Mouse (Mus musculus): ENCODE results near the gene Cacng5. TPM values are rescaled to one million over a fixed set of nuclear protein-coding genes. Genes with fewer than 3 reads are reported as not detected.

The Cacng5 gene
- 1.0 and 1.3 TPM in 2 replicates for polyA plus RNA-seq (2014; fragmentation: Nextera tagmentation; extraction: Ambion mirVana)

- WGBS, result 5% methylated on average over 36 of the region's 36 CpGs
- H3K4me2 ChIP-seq, result peak within 1 kb of the TSS; percentile 52
- H3K9ac ChIP-seq (ENCODE audit: low read length), result peak within 1 kb of the TSS; percentile 45
- H3K9me3 ChIP-seq (ENCODE audit: control insufficient read depth, low read length), result no peaks in the 10 kb centered on the region
- H3K4me1 ChIP-seq (ENCODE audit: control insufficient read depth, insufficient read depth, low read length), result peaks cover 5% of the 10 kb centered on the region
- no peaks in the 10 kb centered on the region for H3K36me3 ChIP-seq (ENCODE audit: control insufficient read depth, insufficient read depth, low read length)
- no peak within 1 kb of the TSS for H3K27ac ChIP-seq (ENCODE audit: low read depth, low read length)
- peak; percentile 91 for ATAC-seq (ENCODE audit: low FRiP score)
- peak within 1 kb of the TSS; percentile 35 for H3K4me3 ChIP-seq (ENCODE audit: low read depth, low read length)
- peak; percentile 95 for DNase-seq (ENCODE audit: low spot score, missing footprints)
- peaks cover 9% of the 10 kb centered on the region for H3K27me3 ChIP-seq (ENCODE audit: control insufficient read depth, insufficient read depth, low read length)
Observed at GRCm38 (mm10) chr11:107914634-107915226, at the start of gene Cacng5. TSS of gene Cacng5 (minus strand) at chr11:107915055.

GRCm38 (mm10) chr11:107957566-107958350, 42.9 kb upstream of the Cacng5 start:
- WGBS, result 88% methylated on average over 13 of the region's 13 CpGs
- Histone ChIP-seq H3K27me3 (ENCODE audit: control insufficient read depth, insufficient read depth, low read length) (no peaks in the 10 kb centered on the region), H3K4me3 (ENCODE audit: low read depth, low read length) (no peak overlapping the region), H3K9me3 (ENCODE audit: control insufficient read depth, low read length) (no peaks in the 10 kb centered on the region), H3K4me1 (ENCODE audit: control insufficient read depth, insufficient read depth, low read length) (no peaks in the 10 kb centered on the region), H3K36me3 (ENCODE audit: control insufficient read depth, insufficient read depth, low read length) (no peaks in the 10 kb centered on the region), H3K9ac (ENCODE audit: low read length) (no peak overlapping the region), H3K27ac (ENCODE audit: low read depth, low read length) (no peak overlapping the region), H3K4me2 (no peak overlapping the region)
- no peak for DNase-seq (ENCODE audit: low spot score, missing footprints)
- ATAC-seq (ENCODE audit: low FRiP score), result no peak

GRCm38 (mm10) chr11:107955191-107956062, 40.6 kb upstream of the Cacng5 start:
- Histone ChIP-seq H3K4me3 (ENCODE audit: low read depth, low read length) (no peak overlapping the region), H3K4me2 (no peak overlapping the region), H3K9me3 (ENCODE audit: control insufficient read depth, low read length) (no peaks in the 10 kb centered on the region), H3K36me3 (ENCODE audit: control insufficient read depth, insufficient read depth, low read length) (no peaks in the 10 kb centered on the region), H3K9ac (ENCODE audit: low read length) (no peak overlapping the region), H3K27ac (ENCODE audit: low read depth, low read length) (no peak overlapping the region), H3K4me1 (ENCODE audit: control insufficient read depth, insufficient read depth, low read length) (no peaks in the 10 kb centered on the region), H3K27me3 (ENCODE audit: control insufficient read depth, insufficient read depth, low read length) (no peaks in the 10 kb centered on the region)
- DNase-seq (ENCODE audit: low spot score, missing footprints), result no peak
- no peak for ATAC-seq (ENCODE audit: low FRiP score)
- WGBS, result 85% methylated on average over 10 of the region's 10 CpGs

GRCm38 (mm10) chr11:107951431-107951830, 36.6 kb upstream of the Cacng5 start:
- Histone ChIP-seq H3K27ac (ENCODE audit: low read depth, low read length) (no peak overlapping the region), H3K27me3 (ENCODE audit: control insufficient read depth, insufficient read depth, low read length) (no peaks in the 10 kb centered on the region), H3K9ac (ENCODE audit: low read length) (no peak overlapping the region), H3K4me3 (ENCODE audit: low read depth, low read length) (no peak overlapping the region), H3K4me1 (ENCODE audit: control insufficient read depth, insufficient read depth, low read length) (no peaks in the 10 kb centered on the region), H3K36me3 (ENCODE audit: control insufficient read depth, insufficient read depth, low read length) (no peaks in the 10 kb centered on the region), H3K9me3 (ENCODE audit: control insufficient read depth, low read length) (no peaks in the 10 kb centered on the region), H3K4me2 (no peak overlapping the region)
- DNase-seq (ENCODE audit: low spot score, missing footprints) (no peak), ATAC-seq (ENCODE audit: low FRiP score) (no peak)
- WGBS, result 95% methylated on average over 11 of the region's 11 CpGs

- H3K4me3 ChIP-seq (ENCODE audit: low read depth, low read length), result no peak overlapping the region
- H3K4me1 ChIP-seq (ENCODE audit: control insufficient read depth, insufficient read depth, low read length), result no peaks in the 10 kb centered on the region
- no peak overlapping the region for H3K9ac ChIP-seq (ENCODE audit: low read length)
- WGBS, result 95% methylated on average over 4 of the region's 4 CpGs
- H3K27me3 ChIP-seq (ENCODE audit: control insufficient read depth, insufficient read depth, low read length), result no peaks in the 10 kb centered on the region
- no peak for DNase-seq (ENCODE audit: low spot score, missing footprints)
- H3K9me3 ChIP-seq (ENCODE audit: control insufficient read depth, low read length), result no peaks in the 10 kb centered on the region
- ATAC-seq (ENCODE audit: low FRiP score), result no peak
- no peak overlapping the region for H3K4me2 ChIP-seq
- no peaks in the 10 kb centered on the region for H3K36me3 ChIP-seq (ENCODE audit: control insufficient read depth, insufficient read depth, low read length)
- no peak overlapping the region for H3K27ac ChIP-seq (ENCODE audit: low read depth, low read length)
Observed at GRCm38 (mm10) chr11:107950658-107951057, 35.8 kb upstream of the Cacng5 start.

- Histone ChIP-seq H3K4me3 (ENCODE audit: low read depth, low read length) (no peak overlapping the region), H3K27ac (ENCODE audit: low read depth, low read length) (no peak overlapping the region), H3K4me1 (ENCODE audit: control insufficient read depth, insufficient read depth, low read length) (no peaks in the 10 kb centered on the region), H3K4me2 (no peak overlapping the region), H3K9me3 (ENCODE audit: control insufficient read depth, low read length) (no peaks in the 10 kb centered on the region), H3K36me3 (ENCODE audit: control insufficient read depth, insufficient read depth, low read length) (no peaks in the 10 kb centered on the region), H3K27me3 (ENCODE audit: control insufficient read depth, insufficient read depth, low read length) (no peaks in the 10 kb centered on the region), H3K9ac (ENCODE audit: low read length) (no peak overlapping the region)
- WGBS, result 81% methylated on average over 9 of the region's 9 CpGs
- ATAC-seq (ENCODE audit: low FRiP score), result no peak
- DNase-seq (ENCODE audit: low spot score, missing footprints), result no peak
Observed at GRCm38 (mm10) chr11:107950211-107950610, 35.4 kb upstream of the Cacng5 start.

- Histone ChIP-seq H3K4me2 (no peak overlapping the region), H3K9ac (ENCODE audit: low read length) (no peak overlapping the region), H3K27ac (ENCODE audit: low read depth, low read length) (no peak overlapping the region), H3K4me3 (ENCODE audit: low read depth, low read length) (no peak overlapping the region), H3K27me3 (ENCODE audit: control insufficient read depth, insufficient read depth, low read length) (no peaks in the 10 kb centered on the region), H3K36me3 (ENCODE audit: control insufficient read depth, insufficient read depth, low read length) (no peaks in the 10 kb centered on the region), H3K9me3 (ENCODE audit: control insufficient read depth, low read length) (no peaks in the 10 kb centered on the region), H3K4me1 (ENCODE audit: control insufficient read depth, insufficient read depth, low read length) (no peaks in the 10 kb centered on the region)
- WGBS, result 91% methylated on average over 1 of the region's 1 CpGs
- DNase-seq (ENCODE audit: low spot score, missing footprints) (no peak), ATAC-seq (ENCODE audit: low FRiP score) (no peak)
Observed at GRCm38 (mm10) chr11:107947951-107948350, 33.1 kb upstream of the Cacng5 start.

GRCm38 (mm10) chr11:107946823-107947222, 32.0 kb upstream of the Cacng5 start:
- Histone ChIP-seq H3K9me3 (ENCODE audit: control insufficient read depth, low read length) (no peaks in the 10 kb centered on the region), H3K4me2 (no peak overlapping the region), H3K4me1 (ENCODE audit: control insufficient read depth, insufficient read depth, low read length) (no peaks in the 10 kb centered on the region), H3K36me3 (ENCODE audit: control insufficient read depth, insufficient read depth, low read length) (no peaks in the 10 kb centered on the region), H3K4me3 (ENCODE audit: low read depth, low read length) (no peak overlapping the region), H3K27ac (ENCODE audit: low read depth, low read length) (no peak overlapping the region), H3K27me3 (ENCODE audit: control insufficient read depth, insufficient read depth, low read length) (no peaks in the 10 kb centered on the region), H3K9ac (ENCODE audit: low read length) (no peak overlapping the region)
- ATAC-seq (ENCODE audit: low FRiP score) (no peak), DNase-seq (ENCODE audit: low spot score, missing footprints) (no peak)
- WGBS, result 49% methylated on average over 5 of the region's 5 CpGs

GRCm38 (mm10) chr11:107936929-107937328, 22.1 kb upstream of the Cacng5 start:
- no peak overlapping the region for H3K4me3 ChIP-seq (ENCODE audit: low read depth, low read length)
- H3K27me3 ChIP-seq (ENCODE audit: control insufficient read depth, insufficient read depth, low read length), result no peaks in the 10 kb centered on the region
- no peaks in the 10 kb centered on the region for H3K4me1 ChIP-seq (ENCODE audit: control insufficient read depth, insufficient read depth, low read length)
- ATAC-seq (ENCODE audit: low FRiP score), result no peak
- H3K4me2 ChIP-seq, result no peak overlapping the region
- H3K27ac ChIP-seq (ENCODE audit: low read depth, low read length), result no peak overlapping the region
- H3K9ac ChIP-seq (ENCODE audit: low read length), result no peak overlapping the region
- no peak for DNase-seq (ENCODE audit: low spot score, missing footprints)
- WGBS, result 87% methylated on average over 2 of the region's 2 CpGs
- H3K9me3 ChIP-seq (ENCODE audit: control insufficient read depth, low read length), result peaks cover 2% of the 10 kb centered on the region; the same call in 1 of the 2 replicates
- H3K36me3 ChIP-seq (ENCODE audit: control insufficient read depth, insufficient read depth, low read length), result no peaks in the 10 kb centered on the region

Measured in midbrain, embryonic 11.5 days (tissue).